Mouse (Mus musculus) cerebellum, adult 9-11 months (tissue): ENCODE measurements at regions not wholly inside any gene's neighbourhood (a gene's known extent, or its start where the extent isn't known, plus 50 kb on each side); places are given as distances from the start of the nearest gene placed in this dataset.
"Not testable (repeated sequence)": the region's sequence is repeated elsewhere in the genome, so short reads cannot be mapped to it uniquely, and the experiment has no call there.

Experiments
- DNase-seq: peaks from one replicate; pipeline ENCODE4 v3.0.0; 2022

GRCm38 (mm10) chr4:8462414-8462813, 223.6 kb upstream of the Car8 start:
- DNase-seq, result not testable (repeated sequence)

GRCm38 (mm10) chr4:8454346-8454745, 215.5 kb upstream of the Car8 start:
- no peak for DNase-seq

- no peak for DNase-seq
These were observed 193.6 kb upstream of the Car8 start for GRCm38 (mm10) chr4:8432393-8432792.

- no peak for DNase-seq
These were observed 192.1 kb upstream of the Car8 start for GRCm38 (mm10) chr4:8431032-8431332.

GRCm38 (mm10) chr4:8430269-8431031, 191.6 kb upstream of the Car8 start:
- no peak for DNase-seq

GRCm38 (mm10) chr4:8429771-8430170, 190.9 kb upstream of the Car8 start:
- no peak for DNase-seq

GRCm38 (mm10) chr4:8428629-8429523, 190.0 kb upstream of the Car8 start:
- no peak for DNase-seq

- DNase-seq, result no peak
These were observed 189.0 kb upstream of the Car8 start for GRCm38 (mm10) chr4:8427812-8428211.

GRCm38 (mm10) chr4:8423392-8424045, 184.7 kb upstream of the Car8 start:
- no peak for DNase-seq

- DNase-seq, result no peak
These were observed 182.4 kb upstream of the Car8 start for GRCm38 (mm10) chr4:8421285-8421684.

GRCm38 (mm10) chr4:8418374-8419031, 179.7 kb upstream of the Car8 start:
- no peak for DNase-seq

GRCm38 (mm10) chr4:8417821-8418220, 179.0 kb upstream of the Car8 start:
- no peak for DNase-seq

- DNase-seq, result no peak
These were observed 174.5 kb upstream of the Car8 start for GRCm38 (mm10) chr4:8413307-8413706.

GRCm38 (mm10) chr4:8400069-8400468, 161.2 kb upstream of the Car8 start:
- DNase-seq, result no peak

- DNase-seq, result no peak
These were observed 160.6 kb upstream of the Car8 start for GRCm38 (mm10) chr4:8399430-8399829.

- peak; percentile 56 for DNase-seq
These were observed 160.1 kb upstream of the Car8 start for GRCm38 (mm10) chr4:8398969-8399368.

- no peak for DNase-seq
These were observed 144.3 kb upstream of the Car8 start for GRCm38 (mm10) chr4:8383162-8383561.

GRCm38 (mm10) chr4:8382125-8382417, 143.2 kb upstream of the Car8 start:
- DNase-seq, result no peak

GRCm38 (mm10) chr4:8381408-8382124, 142.7 kb upstream of the Car8 start:
- DNase-seq, result no peak

- DNase-seq, result peak; percentile 48
These were observed 142.0 kb upstream of the Car8 start for GRCm38 (mm10) chr4:8380711-8381338.

- peak; percentile 16 for DNase-seq
These were observed 136.1 kb upstream of the Car8 start for GRCm38 (mm10) chr4:8374737-8375489.
